Mouse (Mus musculus): ENCODE measurements at regions not wholly inside any gene's neighbourhood (a gene's known extent, or its start where the extent isn't known, plus 50 kb on each side); places are given as distances from the start of the nearest gene placed in this dataset.

DNA sequence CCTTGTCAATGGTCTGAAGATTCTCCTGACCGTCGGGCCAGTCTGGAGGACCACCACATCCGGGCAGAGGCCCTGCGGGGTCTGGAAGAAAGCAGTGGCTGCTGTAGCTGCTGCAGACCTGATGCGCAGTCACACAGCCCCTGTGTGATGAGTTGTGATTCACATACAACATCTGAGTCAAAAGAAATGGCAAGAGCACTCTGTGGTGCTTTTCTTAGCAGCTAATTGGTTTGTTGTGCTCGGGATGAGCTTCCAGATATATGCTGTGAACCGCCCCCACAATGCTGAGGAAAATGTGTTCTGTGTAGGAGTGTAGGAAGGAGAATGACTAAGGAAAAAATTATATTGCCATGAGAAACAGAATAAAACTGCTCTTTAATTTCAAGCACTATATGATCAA lies 290.6 kb downstream of the Fam84a start:
- DNase-seq (ENCODE audit: low spot score) (no peak), ATAC-seq (ENCODE audit: low FRiP score) (no peak)
- Histone ChIP-seq H3K27ac (ENCODE audit: low read depth, low read length) (no peak overlapping the region), H3K9ac (ENCODE audit: low read depth, low read length) (no peak overlapping the region), H3K4me1 (replicated peaks; ENCODE audit: control insufficient read depth, insufficient read depth, low read length) (no peaks in the 10 kb centered on the region), H3K4me3 (ENCODE audit: low read depth, low read length) (no peak overlapping the region), H3K9me3 (ENCODE audit: control insufficient read depth, low read length) (no peaks in the 10 kb centered on the region), H3K36me3 (ENCODE audit: control insufficient read depth, insufficient read depth, low read length) (no peaks in the 10 kb centered on the region), H3K4me2 (replicated peaks; ENCODE audit: low read depth, low read length) (no peak overlapping the region), H3K27me3 (ENCODE audit: control insufficient read depth, insufficient read depth, low read length) (no peaks in the 10 kb centered on the region)
- WGBS, result 91% methylated on average over 7 of the region's 7 CpGs

DNA sequence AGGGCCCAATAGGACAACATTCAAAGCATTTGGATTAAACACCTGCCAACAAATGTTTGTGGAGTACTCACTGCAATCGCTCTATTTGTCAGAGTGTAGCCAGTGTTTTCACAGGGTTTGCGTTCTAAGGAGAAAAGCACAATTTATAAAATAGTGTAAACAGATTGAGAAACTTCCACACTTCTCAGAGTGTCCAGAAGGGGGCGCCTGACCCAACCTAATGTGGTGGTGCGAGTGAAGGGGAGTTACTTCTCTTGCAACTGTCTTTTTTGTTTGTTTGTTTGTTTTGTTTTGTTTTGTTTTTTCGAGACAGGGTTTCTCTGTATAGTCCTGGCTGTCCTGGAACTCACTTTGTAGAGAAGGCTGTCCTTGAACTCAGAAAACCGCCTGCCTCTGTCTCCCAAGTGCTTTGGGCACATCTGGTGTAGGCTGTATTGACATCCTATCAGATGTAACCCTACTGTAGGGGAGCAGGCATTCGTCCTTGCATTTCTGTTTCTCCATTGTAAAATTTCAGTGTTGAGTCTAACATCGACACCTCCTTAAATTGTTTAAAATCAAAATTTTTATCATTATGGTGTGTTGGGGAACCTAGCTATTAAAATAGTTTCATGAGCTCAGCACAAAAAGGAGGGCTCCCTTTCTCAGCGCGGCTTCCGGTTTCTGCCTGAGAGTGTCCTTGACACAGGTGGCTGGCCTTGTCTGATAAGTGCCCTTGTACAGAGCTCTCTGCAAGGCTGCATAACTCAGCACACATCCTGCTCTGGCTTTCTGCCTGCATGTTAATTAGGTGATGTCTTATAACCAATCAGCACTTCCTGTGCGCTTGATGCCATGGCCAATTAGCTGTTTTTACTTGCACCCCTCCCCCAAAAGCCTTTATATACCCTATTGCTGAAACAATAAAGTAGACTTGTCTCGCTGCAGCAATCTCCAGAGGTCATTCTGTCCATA lies 307.0 kb downstream of the Fam84a start:
- Histone ChIP-seq H3K4me2 (replicated peaks; ENCODE audit: low read depth, low read length) (no peak overlapping the region), H3K27ac (ENCODE audit: low read depth, low read length) (no peak overlapping the region), H3K4me1 (replicated peaks; ENCODE audit: control insufficient read depth, insufficient read depth, low read length) (no peaks in the 10 kb centered on the region), H3K4me3 (ENCODE audit: low read depth, low read length) (no peak overlapping the region), H3K36me3 (ENCODE audit: control insufficient read depth, insufficient read depth, low read length) (no peaks in the 10 kb centered on the region), H3K9me3 (ENCODE audit: control insufficient read depth, low read length) (no peaks in the 10 kb centered on the region), H3K9ac (ENCODE audit: low read depth, low read length) (no peak overlapping the region), H3K27me3 (ENCODE audit: control insufficient read depth, insufficient read depth, low read length) (no peaks in the 10 kb centered on the region)
- no peak; the same call in 1 of the 2 replicates for ATAC-seq (ENCODE audit: low FRiP score)
- DNase-seq (ENCODE audit: low spot score), result peak; percentile 61
- WGBS, result 66% methylated on average over 13 of the region's 13 CpGs

DNA sequence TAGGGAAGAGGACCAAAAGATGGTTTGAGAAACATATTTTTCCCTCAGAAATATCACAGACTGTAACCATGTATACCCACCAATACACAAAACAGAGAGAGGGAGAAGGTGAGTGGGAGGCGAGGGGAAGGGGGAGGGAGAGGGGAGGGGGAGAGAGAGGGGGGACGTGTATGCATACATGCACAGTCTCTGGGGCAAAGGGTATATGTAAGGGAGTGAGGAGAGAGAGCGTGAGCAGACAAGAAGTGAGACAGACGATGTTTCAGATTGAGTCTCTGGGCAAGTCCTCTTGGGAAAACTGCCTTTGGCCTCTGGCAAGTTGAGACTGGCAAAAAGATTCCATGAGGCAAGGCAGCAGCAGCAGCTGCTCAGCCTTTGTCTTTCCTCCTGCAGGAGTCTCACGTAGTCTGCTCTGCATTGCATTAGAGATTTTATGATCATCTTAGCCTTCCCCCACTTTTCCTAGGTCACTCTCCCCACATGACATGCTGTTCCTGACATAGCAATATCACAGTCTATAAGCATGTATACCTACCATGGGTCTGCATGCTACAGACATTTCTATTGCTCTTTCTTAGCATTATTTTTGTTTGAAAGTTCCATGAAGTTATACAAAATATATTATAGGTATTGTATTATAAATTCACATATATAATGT lies 308.3 kb downstream of the Fam84a start:
- no peaks in the 10 kb centered on the region for H3K36me3 ChIP-seq (ENCODE audit: control insufficient read depth, insufficient read depth, low read length)
- no peaks in the 10 kb centered on the region for H3K27me3 ChIP-seq (ENCODE audit: control insufficient read depth, insufficient read depth, low read length)
- H3K4me3 ChIP-seq (ENCODE audit: low read depth, low read length), result no peak overlapping the region
- no peak overlapping the region for H3K9ac ChIP-seq (ENCODE audit: low read depth, low read length)
- H3K9me3 ChIP-seq (ENCODE audit: control insufficient read depth, low read length), result no peaks in the 10 kb centered on the region
- 53% methylated on average over 5 of the region's 5 CpGs for WGBS
- peak; percentile 10 for DNase-seq (ENCODE audit: low spot score)
- no peak overlapping the region for H3K4me2 ChIP-seq (replicated peaks; ENCODE audit: low read depth, low read length)
- no peak for ATAC-seq (ENCODE audit: low FRiP score)
- no peaks in the 10 kb centered on the region for H3K4me1 ChIP-seq (replicated peaks; ENCODE audit: control insufficient read depth, insufficient read depth, low read length)
- no peak overlapping the region for H3K27ac ChIP-seq (ENCODE audit: low read depth, low read length)

DNA sequence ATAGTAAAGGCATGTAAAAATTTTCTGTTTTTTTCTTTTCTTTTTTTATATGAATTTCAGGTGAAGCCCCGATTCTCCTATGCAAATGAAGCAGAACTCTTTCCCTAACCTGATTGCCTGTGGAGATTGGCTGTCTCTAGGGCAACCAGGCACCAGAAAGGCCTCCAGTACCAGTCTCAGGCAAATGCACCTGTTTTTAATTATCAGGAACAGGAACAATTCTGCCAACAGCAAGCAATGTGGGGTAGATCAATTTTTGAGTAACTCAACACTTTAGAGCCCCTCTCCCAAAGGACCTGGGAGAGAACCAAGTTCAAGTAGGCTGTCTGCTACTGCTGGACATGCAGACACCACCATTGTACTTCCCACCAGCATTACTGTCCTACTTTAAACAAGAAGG lies 310.6 kb downstream of the Fam84a start:
- Histone ChIP-seq H3K27me3 (ENCODE audit: control insufficient read depth, insufficient read depth, low read length) (no peaks in the 10 kb centered on the region), H3K4me3 (ENCODE audit: low read depth, low read length) (no peak overlapping the region), H3K9me3 (ENCODE audit: control insufficient read depth, low read length) (no peaks in the 10 kb centered on the region), H3K27ac (ENCODE audit: low read depth, low read length) (no peak overlapping the region), H3K36me3 (ENCODE audit: control insufficient read depth, insufficient read depth, low read length) (no peaks in the 10 kb centered on the region), H3K4me1 (replicated peaks; ENCODE audit: control insufficient read depth, insufficient read depth, low read length) (no peaks in the 10 kb centered on the region), H3K4me2 (replicated peaks; ENCODE audit: low read depth, low read length) (no peak overlapping the region), H3K9ac (ENCODE audit: low read depth, low read length) (no peak overlapping the region)
- DNase-seq (ENCODE audit: low spot score) (no peak), ATAC-seq (ENCODE audit: low FRiP score) (no peak)
- WGBS, result 92% methylated on average over 1 of the region's 1 CpGs

DNA sequence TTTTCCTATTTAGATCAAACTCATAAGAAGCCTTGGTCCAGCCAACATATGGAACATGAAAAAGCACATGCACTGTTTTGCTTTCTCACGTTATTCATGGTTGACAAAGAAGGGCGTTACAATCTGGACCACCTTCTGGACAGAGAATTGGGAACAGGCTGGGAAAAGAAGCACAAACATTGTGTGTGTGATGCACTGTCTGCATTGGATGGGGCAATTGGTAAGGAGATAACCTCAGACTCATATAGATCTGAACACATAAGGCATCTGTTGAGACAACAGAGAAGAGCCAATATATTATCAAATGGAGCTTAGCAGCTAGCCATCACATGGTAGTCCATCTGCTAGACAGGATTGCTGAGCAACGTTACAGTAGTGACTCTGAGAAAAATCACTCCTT lies 317.1 kb downstream of the Fam84a start:
- Histone ChIP-seq H3K27me3 (ENCODE audit: control insufficient read depth, insufficient read depth, low read length) (no peaks in the 10 kb centered on the region), H3K4me3 (ENCODE audit: low read depth, low read length) (no peak overlapping the region), H3K27ac (ENCODE audit: low read depth, low read length) (no peak overlapping the region), H3K4me1 (replicated peaks; ENCODE audit: control insufficient read depth, insufficient read depth, low read length) (no peaks in the 10 kb centered on the region), H3K4me2 (replicated peaks; ENCODE audit: low read depth, low read length) (no peak overlapping the region), H3K36me3 (ENCODE audit: control insufficient read depth, insufficient read depth, low read length) (no peaks in the 10 kb centered on the region), H3K9ac (ENCODE audit: low read depth, low read length) (no peak overlapping the region), H3K9me3 (ENCODE audit: control insufficient read depth, low read length) (no peaks in the 10 kb centered on the region)
- ATAC-seq (ENCODE audit: low FRiP score), result no peak
- no peak for DNase-seq (ENCODE audit: low spot score)
- WGBS, result 88% methylated on average over 3 of the region's 3 CpGs

DNA sequence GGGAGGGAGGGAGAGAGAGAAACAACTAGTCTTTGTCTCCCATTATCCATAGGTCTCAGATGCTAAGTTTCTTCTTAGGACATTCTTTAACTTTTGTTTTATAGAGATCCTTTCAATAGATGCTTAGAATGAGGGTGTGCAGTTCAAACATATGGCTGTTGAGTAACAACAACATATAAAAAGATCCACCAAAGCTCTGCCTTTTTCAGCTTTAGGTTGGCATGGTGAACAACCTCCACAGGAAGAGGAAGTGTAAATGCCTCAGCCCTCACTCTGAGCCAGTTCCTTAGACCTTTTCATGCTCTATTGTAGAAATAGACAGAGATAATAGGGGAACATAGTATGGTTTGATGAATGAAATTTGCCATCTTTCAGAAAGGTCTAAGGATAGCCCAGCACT lies 326.0 kb downstream of the Fam84a start:
- DNase-seq (ENCODE audit: low spot score) (no peak), ATAC-seq (ENCODE audit: low FRiP score) (no peak)
- H3K9ac ChIP-seq (ENCODE audit: low read depth, low read length), result no peak overlapping the region
- H3K4me2 ChIP-seq (replicated peaks; ENCODE audit: low read depth, low read length), result no peak overlapping the region
- no peaks in the 10 kb centered on the region for H3K27me3 ChIP-seq (ENCODE audit: control insufficient read depth, insufficient read depth, low read length)
- H3K36me3 ChIP-seq (ENCODE audit: control insufficient read depth, insufficient read depth, low read length), result no peaks in the 10 kb centered on the region
- H3K4me3 ChIP-seq (ENCODE audit: low read depth, low read length), result no peak overlapping the region
- no peak overlapping the region for H3K27ac ChIP-seq (ENCODE audit: low read depth, low read length)
- H3K9me3 ChIP-seq (ENCODE audit: control insufficient read depth, low read length), result no peaks in the 10 kb centered on the region
- H3K4me1 ChIP-seq (replicated peaks; ENCODE audit: control insufficient read depth, insufficient read depth, low read length), result no peaks in the 10 kb centered on the region

DNA sequence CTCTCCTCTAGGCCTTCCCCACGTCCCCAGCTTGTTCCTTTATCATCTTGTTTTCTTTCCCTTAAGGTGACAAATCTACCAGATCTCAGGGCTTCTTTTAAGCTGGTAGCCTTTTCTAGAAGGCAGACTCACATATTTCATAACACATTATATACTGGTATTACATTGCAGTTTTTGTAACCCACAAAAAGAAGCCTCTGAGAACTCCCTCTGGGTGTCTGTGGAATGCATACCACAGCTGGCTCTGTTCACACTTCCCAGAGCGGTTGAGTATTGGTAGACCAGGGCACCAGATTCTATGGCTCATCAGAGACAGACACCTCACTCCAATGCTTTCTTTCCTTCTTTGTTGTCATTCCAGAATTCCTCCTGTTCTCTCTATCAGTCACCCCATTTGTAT lies 336.4 kb downstream of the Fam84a start:
- Histone ChIP-seq H3K4me1 (replicated peaks; ENCODE audit: control insufficient read depth, insufficient read depth, low read length) (no peaks in the 10 kb centered on the region), H3K4me3 (ENCODE audit: low read depth, low read length) (no peak overlapping the region), H3K27ac (ENCODE audit: low read depth, low read length) (no peak overlapping the region), H3K9ac (ENCODE audit: low read depth, low read length) (no peak overlapping the region), H3K4me2 (replicated peaks; ENCODE audit: low read depth, low read length) (no peak overlapping the region), H3K9me3 (ENCODE audit: control insufficient read depth, low read length) (no peaks in the 10 kb centered on the region), H3K36me3 (ENCODE audit: control insufficient read depth, insufficient read depth, low read length) (no peaks in the 10 kb centered on the region), H3K27me3 (ENCODE audit: control insufficient read depth, insufficient read depth, low read length) (no peaks in the 10 kb centered on the region)
- 81% methylated on average over 2 of the region's 2 CpGs for WGBS
- no peak for ATAC-seq (ENCODE audit: low FRiP score)
- DNase-seq (ENCODE audit: low spot score), result no peak

DNA sequence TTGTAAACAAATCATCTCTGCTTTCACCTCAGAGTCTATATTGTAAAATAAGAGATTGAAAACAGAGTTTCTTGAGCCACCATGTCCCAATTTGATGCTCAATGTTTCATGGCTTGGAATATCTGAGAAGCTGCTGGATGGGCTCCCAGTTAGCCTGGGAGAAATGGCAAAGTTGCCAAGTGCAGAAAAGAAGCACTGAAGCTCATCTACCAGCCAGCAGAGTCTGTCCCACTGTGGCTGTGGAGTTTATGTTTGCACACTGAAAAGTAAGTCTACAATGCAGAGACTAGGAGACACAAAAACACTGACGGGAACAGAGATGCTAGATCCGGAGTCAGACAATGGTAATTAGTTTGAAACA lies 341.7 kb downstream of the Fam84a start:
- no peak for DNase-seq (ENCODE audit: low spot score)
- 93% methylated on average over 2 of the region's 2 CpGs for WGBS
- no peaks in the 10 kb centered on the region for H3K36me3 ChIP-seq (ENCODE audit: control insufficient read depth, insufficient read depth, low read length)
- no peak overlapping the region for H3K4me2 ChIP-seq (replicated peaks; ENCODE audit: low read depth, low read length)
- no peak overlapping the region for H3K9ac ChIP-seq (ENCODE audit: low read depth, low read length)
- H3K4me3 ChIP-seq (ENCODE audit: low read depth, low read length), result no peak overlapping the region
- no peak overlapping the region for H3K27ac ChIP-seq (ENCODE audit: low read depth, low read length)
- no peaks in the 10 kb centered on the region for H3K9me3 ChIP-seq (ENCODE audit: control insufficient read depth, low read length)
- H3K27me3 ChIP-seq (ENCODE audit: control insufficient read depth, insufficient read depth, low read length), result no peaks in the 10 kb centered on the region
- no peak for ATAC-seq (ENCODE audit: low FRiP score)
- H3K4me1 ChIP-seq (replicated peaks; ENCODE audit: control insufficient read depth, insufficient read depth, low read length), result no peaks in the 10 kb centered on the region
